Mouse (Mus musculus) neural tube, embryonic 11.5 days (tissue): ENCODE results near the gene Spata32. TPM values are rescaled to one million over a fixed set of nuclear protein-coding genes. Genes with fewer than 3 reads are reported as not detected.

ENCODE experiments used
- ATAC-seq: fragments of 200-750 bp; cut with Nextera tagmentation; 2 replicates; pipeline ENCODE4 v1.8.0; 2017; ENCODE audit warnings: moderate number of reproducible peaks, mild to moderate bottlenecking, moderate TSS enrichment, moderate library complexity; ENCODE audit not compliant: insufficient read depth, low FRiP score, low TSS enrichment
- DNase-seq: peaks from one replicate; pipeline ENCODE4 v3.0.0-alpha.2; 2015; ENCODE audit warnings: low spot score
- H3K27ac ChIP-seq: fragments of 300-500 bp; sonication (generic); 2 replicates; pipeline ENCODE4 v1.5.1; 2014; ENCODE audit warnings: low read depth, mild to moderate bottlenecking, low read length
- H3K27me3 ChIP-seq: fragments of 300-500 bp; sonication (generic); 2 replicates; pipeline ENCODE4 v1.6.1; 2014; ENCODE audit warnings: mild to moderate bottlenecking, low read length, mixed read lengths; ENCODE audit not compliant: control insufficient read depth, insufficient read depth
- H3K36me3 ChIP-seq: fragments of 300-500 bp; sonication (generic); 2 replicates; pipeline ENCODE4 v1.6.1; 2014; ENCODE audit warnings: mild to moderate bottlenecking, low read length, moderate library complexity, mixed read lengths; ENCODE audit not compliant: control insufficient read depth, insufficient read depth
- H3K4me1 ChIP-seq: fragments of 300-500 bp; sonication (generic); 2 replicates; pipeline ENCODE4 v1.6.1; 2014; ENCODE audit warnings: low read length, mixed read lengths; ENCODE audit not compliant: control insufficient read depth, insufficient read depth
- H3K4me2 ChIP-seq: fragments of 300-500 bp; sonication (generic); 2 replicates; pipeline ENCODE4 v1.6.1; 2014; ENCODE audit warnings: low read depth, mild to moderate bottlenecking, moderate library complexity
- H3K4me3 ChIP-seq: fragments of 300-500 bp; sonication (generic); 2 replicates; pipeline ENCODE4 v1.5.1; 2014; ENCODE audit warnings: low read depth, low read length
- H3K9ac ChIP-seq: fragments of 300-500 bp; sonication (generic); 2 replicates; pipeline ENCODE4 v1.6.1; 2014; ENCODE audit warnings: mild to moderate bottlenecking, low read length
- H3K9me3 ChIP-seq: fragments of 300-500 bp; sonication (generic); 2 replicates; pipeline ENCODE4 v1.6.1; 2016; ENCODE audit warnings: low read length; ENCODE audit not compliant: control insufficient read depth
- WGBS: fragments of 180-500 bp; shearing (Covaris S2); extraction: QIAGEN DNeasy Blood & Tissue Kit; methylation state at CpG from one replicate; pipeline ENCODE4 v1.1.7; 2014; 5-methylcytosine and 5-hydroxymethylcytosine counted together
- polyA plus RNA-seq: library from polyadenylated mRNA; unstranded; fragments of >200 nt; fragmentation: Nextera tagmentation; extraction: Ambion mirVana; gene quantifications from 2 replicates; pipeline ENCODE4 v1.2.1, GENCODE M21; 2014

Gene Spata32
- polyA plus RNA-seq, 1 experiment from 2014 or later = not detected

DNA sequence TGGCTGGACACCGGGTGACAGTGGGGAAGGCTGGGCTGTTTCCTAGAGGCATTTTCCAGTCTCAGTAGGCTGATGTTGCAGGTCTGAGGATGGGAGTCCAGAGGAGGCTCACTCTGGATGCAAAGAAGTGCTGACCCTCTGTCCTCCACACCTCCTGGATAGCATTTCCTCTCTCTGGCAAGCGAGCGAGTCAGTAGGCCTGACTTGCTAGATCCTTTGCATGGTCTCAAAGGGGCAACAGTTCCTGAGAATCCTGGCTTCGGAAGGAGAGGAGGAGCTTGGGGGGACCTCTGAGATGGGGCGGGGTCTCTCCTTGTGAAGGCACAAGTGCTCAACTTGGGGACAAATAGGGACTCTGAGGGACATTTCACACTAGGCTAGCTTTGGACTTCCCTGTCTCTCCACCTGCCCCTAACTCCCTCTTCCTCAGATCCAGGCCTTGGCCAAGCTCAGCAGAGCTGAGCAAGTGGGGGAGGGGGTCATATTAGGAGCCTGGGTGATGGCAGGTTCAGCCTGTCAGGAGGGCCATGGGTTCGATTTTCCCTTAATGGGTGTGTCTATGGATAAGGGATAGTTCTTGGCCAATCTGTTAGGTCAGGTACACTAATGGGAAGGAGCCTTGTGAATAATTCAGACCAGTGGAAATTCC is 45.7 kb downstream of the Spata32 start:
- no peak overlapping the region; the same call in 1 of the 2 replicates for H3K4me2 ChIP-seq
- H3K9me3 ChIP-seq = no peaks in the 10 kb centered on the region
- H3K27me3 ChIP-seq = peaks cover 44% of the 10 kb centered on the region
- no peaks in the 10 kb centered on the region for H3K36me3 ChIP-seq
- DNase-seq = no peak
- WGBS = 67% methylated on average over 6 of the region's 6 CpGs
- no peak for ATAC-seq
- peaks cover 10% of the 10 kb centered on the region for H3K4me1 ChIP-seq
- no peak overlapping the region for H3K27ac ChIP-seq
- no peak overlapping the region for H3K9ac ChIP-seq
- H3K4me3 ChIP-seq = no peak overlapping the region

DNA sequence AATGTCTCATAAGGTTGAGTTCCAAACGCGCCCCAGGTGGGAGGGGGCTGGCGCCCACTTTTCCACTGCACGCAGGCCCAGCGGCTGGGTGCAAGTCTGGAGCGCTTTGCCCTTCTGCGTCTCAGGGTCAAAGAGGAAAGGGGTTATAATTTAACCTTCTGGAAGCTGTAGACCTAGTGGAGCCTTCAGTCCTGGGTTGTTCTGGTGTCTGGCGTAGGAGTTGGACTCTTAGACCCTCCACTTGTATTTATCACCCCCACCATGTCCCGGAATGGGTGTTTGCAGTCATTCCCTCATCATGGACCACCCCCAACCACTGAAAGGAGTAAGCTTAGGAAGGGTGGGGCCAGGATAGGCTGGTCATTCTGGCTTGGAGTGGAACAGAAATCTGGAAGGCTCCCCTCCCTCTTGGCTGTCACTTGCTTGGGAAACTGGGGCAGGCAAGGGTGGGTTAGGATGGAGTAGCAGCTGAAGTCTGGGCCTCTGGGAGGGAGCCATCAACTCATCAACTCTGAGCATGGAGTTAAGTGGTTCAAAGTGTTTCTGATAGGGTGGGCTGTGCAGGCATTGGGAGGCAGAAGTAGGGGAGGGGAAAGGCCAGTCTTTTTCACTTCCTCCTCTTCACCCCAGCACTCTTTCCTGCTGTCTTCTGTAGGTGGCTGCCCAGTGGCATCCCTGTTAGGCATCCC is 46.4 kb downstream of the Spata32 start:
- Histone ChIP-seq H3K4me3 (no peak overlapping the region), H3K9me3 (no peaks in the 10 kb centered on the region), H3K36me3 (no peaks in the 10 kb centered on the region), H3K9ac (no peak overlapping the region), H3K27ac (no peak overlapping the region), H3K4me1 (peaks cover 10% of the 10 kb centered on the region), H3K4me2 (no peak overlapping the region), H3K27me3 (peaks cover 44% of the 10 kb centered on the region)
- ATAC-seq (no peak), DNase-seq (no peak)
- 54% methylated on average over 9 of the region's 9 CpGs for WGBS

DNA sequence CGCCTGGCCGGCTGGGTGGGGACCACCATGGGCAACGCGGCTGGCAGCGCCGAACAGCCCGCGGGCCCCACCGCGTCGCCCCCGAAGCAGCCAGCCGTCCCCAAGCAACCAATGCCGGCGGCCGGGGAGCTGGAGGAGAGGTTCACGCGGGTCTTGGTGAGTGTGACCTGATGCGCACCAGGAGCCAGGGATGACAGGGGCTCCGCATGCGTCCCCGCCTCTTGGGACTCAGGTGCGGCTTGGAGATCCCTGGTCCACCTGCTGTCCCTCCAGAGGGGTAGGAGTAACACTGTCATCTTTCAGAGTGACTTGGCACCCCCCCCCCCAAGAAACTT is 47.0 kb downstream of the Spata32 start:
- Histone ChIP-seq H3K4me1 (peaks cover 10% of the 10 kb centered on the region), H3K27ac (no peak overlapping the region), H3K4me3 (peak overlapping the region; percentile 56), H3K27me3 (peaks cover 44% of the 10 kb centered on the region), H3K9me3 (no peaks in the 10 kb centered on the region), H3K4me2 (peak overlapping the region; percentile 90), H3K9ac (peak overlapping the region; percentile 37), H3K36me3 (no peaks in the 10 kb centered on the region)
- peak; percentile 38 for DNase-seq
- no peak for ATAC-seq
- 4% methylated on average over 21 of the region's 23 CpGs for WGBS

DNA sequence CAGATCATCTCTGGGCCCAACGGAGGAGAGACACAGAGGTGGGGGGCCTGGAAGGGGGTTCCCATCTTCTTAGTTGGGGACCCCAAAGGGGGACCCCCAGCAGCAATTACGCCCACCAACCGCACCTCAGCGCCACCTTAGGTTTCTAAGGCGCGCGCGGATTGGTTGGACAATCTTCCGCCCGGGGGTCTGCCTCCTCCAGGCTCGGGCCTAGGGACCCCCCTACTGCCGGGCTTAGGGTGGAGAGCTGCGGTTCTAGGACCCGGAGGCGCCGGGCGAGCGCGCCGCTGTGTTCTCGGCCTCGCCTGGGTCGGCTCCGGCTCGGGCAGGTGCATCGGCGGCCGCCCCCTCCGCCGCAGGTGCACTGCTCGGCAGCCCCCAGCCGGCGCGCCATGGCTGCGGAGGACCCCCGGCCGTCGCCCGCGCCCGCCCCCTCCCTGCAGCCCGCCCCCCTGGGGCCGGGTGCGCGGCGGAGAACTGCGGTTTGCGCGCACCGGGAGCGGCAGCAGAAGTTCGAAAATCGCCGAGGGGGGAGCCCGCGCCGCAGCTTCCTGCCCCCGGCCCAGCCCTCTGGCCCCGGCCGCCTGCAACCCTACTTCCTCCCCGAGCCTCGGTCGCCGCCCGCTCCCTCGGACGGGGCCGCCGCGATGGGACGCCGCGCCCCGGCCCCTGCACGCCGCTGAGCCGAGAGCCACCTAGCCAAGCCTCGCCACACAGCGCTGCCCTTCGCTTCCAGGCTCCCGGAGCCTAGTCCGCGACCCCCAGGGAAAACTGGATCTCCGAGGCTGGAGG is 47.5 kb downstream of the Spata32 start, which contains the start of gene Fmnl1:
Gene Fmnl1 (plus strand): TSS at position 614 of the 792 bp plus-strand sequence.
- ATAC-seq (no peak), DNase-seq (no peak)
- Histone ChIP-seq H3K4me3 (peak within 1 kb of the TSS; percentile 56), H3K9ac (peak within 1 kb of the TSS; percentile 37), H3K9me3 (no peaks in the 10 kb centered on the region), H3K27ac (no peak within 1 kb of the TSS), H3K4me1 (peaks cover 10% of the 10 kb centered on the region), H3K4me2 (peak within 1 kb of the TSS; percentile 90), H3K36me3 (no peaks in the 10 kb centered on the region), H3K27me3 (peaks cover 44% of the 10 kb centered on the region)
- 1% methylated on average over 70 of the region's 84 CpGs for WGBS

DNA sequence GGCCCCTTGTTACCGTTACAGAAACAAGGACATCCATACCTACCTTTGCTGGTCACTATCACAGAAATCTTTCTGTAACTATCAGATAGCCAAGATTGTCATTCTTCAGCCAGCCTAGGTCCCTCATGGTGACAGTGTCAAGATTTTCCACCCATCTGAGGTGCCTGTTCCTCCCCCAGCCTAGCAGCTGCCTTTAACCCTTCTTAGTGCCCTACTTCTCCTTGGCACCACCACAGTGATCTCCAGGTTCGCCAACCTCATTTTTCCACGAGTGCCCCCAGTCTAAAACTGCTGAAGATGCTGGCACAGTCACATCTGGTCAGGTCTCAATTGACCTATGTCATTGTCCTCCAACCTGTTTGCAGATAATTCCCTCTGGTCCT is 48.1 kb downstream of the Spata32 start:
- H3K4me3 ChIP-seq = peak overlapping the region; percentile 56; the same call in 1 of the 2 replicates
- H3K9me3 ChIP-seq = no peaks in the 10 kb centered on the region
- H3K4me1 ChIP-seq = peaks cover 10% of the 10 kb centered on the region
- no peaks in the 10 kb centered on the region for H3K36me3 ChIP-seq
- 57% methylated on average over 3 of the region's 3 CpGs for WGBS
- H3K9ac ChIP-seq = no peak overlapping the region; the same call in 1 of the 2 replicates
- no peak overlapping the region for H3K27ac ChIP-seq
- DNase-seq (no peak), ATAC-seq (no peak)
- peak overlapping the region; percentile 90 for H3K4me2 ChIP-seq
- H3K27me3 ChIP-seq = peaks cover 44% of the 10 kb centered on the region

DNA sequence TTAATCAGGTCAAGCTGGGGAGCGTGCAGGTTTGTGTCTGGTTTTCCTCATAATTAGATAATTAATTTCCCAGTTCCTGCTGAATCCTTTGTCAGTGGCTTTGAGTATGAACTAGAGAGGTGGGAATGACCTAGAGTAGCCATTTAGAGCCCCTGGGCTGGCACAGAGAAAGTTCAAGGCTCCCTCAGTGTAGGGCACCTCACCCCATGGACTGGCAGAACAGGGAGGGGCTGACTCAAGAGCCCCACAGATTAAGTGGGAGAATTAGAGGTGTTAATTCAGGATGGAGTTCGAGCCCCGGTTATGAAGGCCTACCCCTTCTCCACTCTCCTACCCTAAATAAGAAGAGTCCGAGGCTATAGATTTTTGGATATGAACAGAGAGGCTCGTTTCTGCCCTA is 48.6 kb downstream of the Spata32 start:
- H3K9ac ChIP-seq = no peak overlapping the region
- no peak overlapping the region for H3K4me2 ChIP-seq
- H3K4me1 ChIP-seq = peaks cover 10% of the 10 kb centered on the region
- H3K27me3 ChIP-seq = peaks cover 44% of the 10 kb centered on the region
- ATAC-seq (no peak), DNase-seq (no peak)
- 81% methylated on average over 5 of the region's 5 CpGs for WGBS
- no peaks in the 10 kb centered on the region for H3K9me3 ChIP-seq
- H3K36me3 ChIP-seq = no peaks in the 10 kb centered on the region
- H3K27ac ChIP-seq = no peak overlapping the region
- no peak overlapping the region for H3K4me3 ChIP-seq

DNA sequence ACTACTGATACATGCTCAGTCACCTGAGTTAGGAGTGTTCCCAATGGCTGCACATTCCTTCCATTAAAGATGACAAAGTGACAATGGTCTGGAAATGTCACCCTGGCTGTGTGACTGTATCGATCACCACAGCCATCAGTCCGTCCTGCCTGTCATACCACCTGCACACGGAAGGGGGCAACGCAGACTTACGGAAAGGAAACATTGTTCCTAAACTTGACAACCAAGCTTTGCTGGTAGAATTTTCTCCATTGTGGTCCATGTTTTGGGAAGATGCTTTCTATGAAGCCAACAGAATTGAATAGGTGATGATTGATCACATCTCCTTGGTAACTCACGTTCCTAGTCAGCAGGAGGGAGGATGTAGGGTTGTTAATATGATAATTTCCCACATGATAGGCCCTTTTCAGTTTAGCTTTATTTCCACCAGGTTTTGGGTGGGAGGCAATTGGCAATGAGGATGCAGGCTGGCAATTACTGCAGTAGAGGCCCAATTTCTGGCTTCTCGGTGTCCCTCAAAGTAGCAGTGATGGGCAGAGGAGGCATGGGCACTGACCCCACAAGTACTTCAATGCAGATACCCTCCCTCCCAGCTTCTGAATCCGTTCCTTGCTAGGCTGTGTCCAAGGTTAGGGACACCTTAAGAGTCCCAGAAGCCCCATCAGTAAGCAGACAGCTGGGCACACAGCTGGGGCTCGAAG is 49.4 kb downstream of the Spata32 start:
- WGBS = 25% methylated on average over 9 of the region's 9 CpGs
- no peak for ATAC-seq
- Histone ChIP-seq H3K4me2 (no peak overlapping the region), H3K27me3 (peaks cover 44% of the 10 kb centered on the region), H3K9ac (no peak overlapping the region), H3K4me3 (no peak overlapping the region), H3K27ac (no peak overlapping the region), H3K36me3 (no peaks in the 10 kb centered on the region), H3K4me1 (peaks cover 10% of the 10 kb centered on the region), H3K9me3 (no peaks in the 10 kb centered on the region)
- DNase-seq = peak; percentile 69

DNA sequence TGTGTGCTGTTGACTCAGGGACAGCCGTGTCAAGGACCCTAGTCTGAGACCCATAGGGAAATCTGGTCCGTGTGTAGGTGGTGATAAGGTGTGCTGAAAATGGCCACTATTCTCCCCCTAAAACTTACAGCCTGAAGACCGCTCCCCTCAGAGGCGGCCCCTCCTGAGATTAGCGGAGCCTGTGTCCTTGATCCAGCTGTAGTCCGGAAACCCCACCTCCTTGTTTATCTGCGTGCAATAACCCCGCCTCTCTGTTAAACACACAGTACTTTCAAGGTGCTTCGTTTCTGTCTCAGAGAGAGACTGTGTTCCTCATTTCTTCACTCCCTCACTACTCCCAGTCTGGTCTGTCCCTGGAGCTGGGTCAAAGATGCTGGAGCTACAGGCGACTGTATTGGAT is 53.8 kb downstream of the Spata32 start:
- Histone ChIP-seq H3K9ac (no peak overlapping the region), H3K4me2 (no peak overlapping the region), H3K4me3 (no peak overlapping the region), H3K36me3 (no peaks in the 10 kb centered on the region), H3K9me3 (no peaks in the 10 kb centered on the region), H3K4me1 (no peaks in the 10 kb centered on the region), H3K27ac (no peak overlapping the region), H3K27me3 (peaks cover 5% of the 10 kb centered on the region)
- no peak for ATAC-seq
- no peak for DNase-seq
- 29% methylated on average over 10 of the region's 10 CpGs for WGBS
